Mouse (Mus musculus): ENCODE measurements at regions not wholly inside any gene's neighbourhood (a gene's known extent, or its start where the extent isn't known, plus 50 kb on each side); places are given as distances from the start of the nearest gene placed in this dataset.

DNA sequence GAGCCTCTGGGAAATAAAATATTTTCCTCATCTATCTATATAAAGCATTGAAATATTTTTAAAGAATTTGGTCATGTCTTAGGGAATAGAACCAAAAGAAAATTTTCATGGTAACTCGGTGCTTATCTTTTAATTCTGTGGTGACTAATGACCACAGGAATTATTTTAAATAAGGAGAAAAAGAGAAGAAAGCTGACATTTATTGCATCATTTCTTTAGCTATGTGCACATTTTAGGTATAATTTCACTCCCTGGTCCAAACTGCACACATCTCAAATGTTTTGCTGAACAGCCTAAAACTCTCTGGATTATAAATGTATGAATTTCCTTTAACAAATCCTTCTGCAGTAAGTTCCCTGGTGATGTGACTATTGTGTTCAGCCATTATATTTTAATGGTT lies 237.7 kb downstream of the Htr7 start:
- TF ChIP-seq MAFK (IDR thresholded peaks at IDR 0.05; ENCODE audit: insufficient read depth, low read depth, low read length) (no peak), HCFC1 (IDR thresholded peaks at IDR 0.05; ENCODE audit: borderline replicate concordance, insufficient read depth, low read length) (no peak), CHD2 (IDR thresholded peaks at IDR 0.05; ENCODE audit: low read depth, low read length) (no peak)

Measured in ES-E14 (cell line).